Mouse (Mus musculus): ENCODE results near the gene Slc26a9. TPM values are rescaled to one million over a fixed set of nuclear protein-coding genes. Genes with fewer than 3 reads are reported as not detected.

The Slc26a9 gene
- total and polyA plus RNA-seq, 2 experiments, result under 0.01 TPM; not detected in 1

GRCm38 (mm10) chr1:131749706-131750545 lies 6.1 kb downstream of the Slc26a9 start:
- H3K4me3 ChIP-seq (ENCODE audit: insufficient read depth, low read depth, low read length), result no peak overlapping the region

DNA sequence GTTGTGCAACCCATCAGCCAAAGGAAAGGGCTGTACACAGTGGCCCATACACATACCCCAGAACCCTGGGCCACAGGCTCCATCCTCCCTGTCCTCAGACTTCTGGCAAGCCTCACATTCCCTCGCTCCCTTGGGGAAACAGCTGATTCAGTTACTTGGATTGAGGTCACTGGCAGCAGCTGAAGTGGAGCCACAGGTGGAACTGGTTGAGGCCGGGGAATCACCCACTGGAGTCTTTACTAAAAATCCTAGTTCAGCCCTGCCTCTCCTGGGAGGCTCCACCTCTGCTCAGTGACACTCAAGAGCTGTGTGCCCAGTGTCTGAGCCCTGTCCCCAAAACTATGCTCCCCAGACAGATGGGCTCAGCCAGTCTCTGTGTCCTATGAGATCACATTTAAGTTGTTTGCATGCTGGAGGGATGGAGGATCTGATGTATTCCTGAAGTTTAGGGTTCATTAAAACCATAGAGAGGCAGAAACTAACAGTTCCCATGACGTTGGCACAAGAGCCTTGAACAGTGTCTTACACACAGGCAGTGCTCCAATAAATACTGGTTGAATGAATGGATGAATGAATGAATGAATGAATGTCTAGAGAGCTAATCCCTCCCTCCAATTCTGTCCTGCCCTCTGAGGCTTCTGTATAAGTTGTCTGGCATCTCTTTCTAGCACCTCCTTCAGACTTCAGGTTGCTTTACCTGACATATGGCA lies 7.5 kb downstream of the Slc26a9 start:
- Histone ChIP-seq H3K27ac (replicated peaks; ENCODE audit: insufficient read depth, low read depth, low read length) (no peak overlapping the region), H3K4me3 (ENCODE audit: insufficient read depth, low read depth, low read length) (no peak overlapping the region), H3K27me3 (ENCODE audit: control insufficient read depth, insufficient read depth, low read length) (no peaks in the 10 kb centered on the region), H3K4me1 (ENCODE audit: control insufficient read depth, insufficient read depth, low read length) (no peaks in the 10 kb centered on the region), H3K79me2 (ENCODE audit: control insufficient read depth, insufficient read depth, low read length) (no peaks in the 10 kb centered on the region), H3K36me3 (ENCODE audit: control insufficient read depth, insufficient read depth, low read length) (no peaks in the 10 kb centered on the region), H3K9ac (ENCODE audit: low read depth, low read length) (no peak overlapping the region)
- TF ChIP-seq POLR2A (IDR thresholded peaks at IDR 0.05; ENCODE audit: extremely low read depth, insufficient read depth, low read length), result no peak
- TF ChIP-seq CTCF (IDR thresholded peaks at IDR 0.05; ENCODE audit: low read depth, low read length), result no peak
- 84% methylated on average over 3 of the region's 3 CpGs for WGBS
- no peak for DNase-seq (ENCODE audit: extremely low read depth, low read depth, low spot score)

More at GRCm38 (mm10) chr1:131749706-131750545, 6.1 kb downstream of the Slc26a9 start:
- no peak for DNase-seq (ENCODE audit: extremely low read depth, low read depth, low spot score)
- WGBS, result 78% methylated on average over 15 of the region's 15 CpGs
- Histone ChIP-seq H3K27ac (replicated peaks; ENCODE audit: insufficient read depth, low read depth, low read length) (no peak overlapping the region), H3K9ac (ENCODE audit: low read depth, low read length) (no peak overlapping the region), H3K4me1 (ENCODE audit: control insufficient read depth, insufficient read depth, low read length) (no peaks in the 10 kb centered on the region), H3K36me3 (ENCODE audit: control insufficient read depth, insufficient read depth, low read length) (no peaks in the 10 kb centered on the region), H3K27me3 (ENCODE audit: control insufficient read depth, insufficient read depth, low read length) (no peaks in the 10 kb centered on the region), H3K79me2 (ENCODE audit: control insufficient read depth, insufficient read depth, low read length) (no peaks in the 10 kb centered on the region)
- no peak for TF ChIP-seq POLR2A (IDR thresholded peaks at IDR 0.05; ENCODE audit: extremely low read depth, insufficient read depth, low read length)
- no peak for TF ChIP-seq CTCF (IDR thresholded peaks at IDR 0.05; ENCODE audit: low read depth, low read length)

DNA sequence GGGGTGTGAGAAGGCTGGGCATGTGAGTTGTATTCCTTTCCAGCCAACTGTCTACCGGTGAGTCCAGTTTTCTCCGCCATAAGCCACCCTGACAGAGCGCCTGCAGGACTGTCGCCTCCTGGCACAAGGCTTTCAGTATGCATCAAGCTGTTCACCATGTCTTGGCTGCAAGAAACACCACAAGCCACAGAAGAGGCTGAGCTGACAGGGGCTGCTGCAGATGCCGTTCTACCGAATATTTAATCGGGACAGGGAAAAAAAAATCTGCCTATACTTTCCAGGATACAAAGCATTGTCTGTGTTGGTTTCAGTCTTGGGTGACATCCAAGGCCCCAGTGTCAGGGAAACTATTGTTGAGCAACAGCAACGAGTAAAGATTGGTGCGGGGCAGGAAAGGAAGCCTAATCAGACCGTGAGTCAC lies 8.1 kb downstream of the Slc26a9 start:
- TF ChIP-seq POLR2A (IDR thresholded peaks at IDR 0.05; ENCODE audit: extremely low read depth, insufficient read depth, low read length) (no peak), CTCF (IDR thresholded peaks at IDR 0.05; ENCODE audit: low read depth, low read length) (no peak)
- 60% methylated on average over 10 of the region's 10 CpGs for WGBS
- H3K79me2 ChIP-seq (ENCODE audit: control insufficient read depth, insufficient read depth, low read length), result no peaks in the 10 kb centered on the region

DNA sequence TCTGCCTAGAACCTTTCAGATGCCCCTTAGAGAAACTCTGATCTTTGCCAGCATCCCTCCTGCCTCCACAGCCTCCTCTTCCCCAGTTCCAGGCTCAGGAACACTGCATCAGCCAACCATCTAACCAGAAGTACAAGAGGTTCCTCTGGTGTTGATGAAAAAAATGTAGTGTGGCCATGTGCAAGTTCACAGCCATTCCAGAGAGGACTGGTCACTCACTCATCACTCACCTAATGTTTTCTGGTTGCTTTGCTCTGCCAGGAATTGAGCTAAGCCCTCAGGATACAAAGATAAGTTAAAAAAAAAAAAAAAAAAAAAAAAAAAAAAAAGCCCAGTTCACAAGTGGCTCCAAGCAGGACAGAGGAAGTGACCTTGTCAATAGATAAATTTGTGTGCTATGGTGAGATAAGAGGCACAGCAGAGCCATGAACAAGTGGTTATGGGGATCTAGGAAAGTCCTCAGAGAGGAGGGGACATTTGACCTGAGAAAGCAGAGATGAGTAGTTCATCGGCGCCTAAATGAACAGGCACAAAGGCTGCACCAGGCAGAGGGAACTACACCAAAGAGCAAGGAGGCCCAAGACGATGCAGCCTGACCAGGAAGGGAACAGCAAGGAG lies 10.5 kb downstream of the Slc26a9 start:
- H3K4me1 ChIP-seq (ENCODE audit: control insufficient read depth, insufficient read depth, low read length), result no peaks in the 10 kb centered on the region
- no peak overlapping the region for H3K9ac ChIP-seq (ENCODE audit: low read depth, low read length)
- no peaks in the 10 kb centered on the region for H3K36me3 ChIP-seq (ENCODE audit: control insufficient read depth, insufficient read depth, low read length)
- no peak for TF ChIP-seq CTCF (IDR thresholded peaks at IDR 0.05; ENCODE audit: low read depth, low read length)
- TF ChIP-seq POLR2A (IDR thresholded peaks at IDR 0.05; ENCODE audit: extremely low read depth, insufficient read depth, low read length), result no peak
- 20% methylated on average over 3 of the region's 3 CpGs for WGBS
- H3K79me2 ChIP-seq (ENCODE audit: control insufficient read depth, insufficient read depth, low read length), result no peaks in the 10 kb centered on the region
- DNase-seq (ENCODE audit: extremely low read depth, low read depth, low spot score), result no peak
- no peaks in the 10 kb centered on the region for H3K27me3 ChIP-seq (ENCODE audit: control insufficient read depth, insufficient read depth, low read length)
- no peak overlapping the region for H3K4me3 ChIP-seq (ENCODE audit: insufficient read depth, low read depth, low read length)
- H3K27ac ChIP-seq (replicated peaks; ENCODE audit: insufficient read depth, low read depth, low read length), result no peak overlapping the region

More for the DNA sequence above, 8.1 kb downstream of the Slc26a9 start:
- H3K4me1 ChIP-seq (ENCODE audit: control insufficient read depth, insufficient read depth, low read length), result no peaks in the 10 kb centered on the region
- no peak for DNase-seq (ENCODE audit: extremely low read depth, low read depth, low spot score)
- H3K36me3 ChIP-seq (ENCODE audit: control insufficient read depth, insufficient read depth, low read length), result no peaks in the 10 kb centered on the region
- no peaks in the 10 kb centered on the region for H3K27me3 ChIP-seq (ENCODE audit: control insufficient read depth, insufficient read depth, low read length)
- H3K9ac ChIP-seq (ENCODE audit: low read depth, low read length), result no peak overlapping the region
- no peak overlapping the region for H3K27ac ChIP-seq (replicated peaks; ENCODE audit: insufficient read depth, low read depth, low read length)
- H3K4me3 ChIP-seq (ENCODE audit: insufficient read depth, low read depth, low read length), result no peak overlapping the region

DNA sequence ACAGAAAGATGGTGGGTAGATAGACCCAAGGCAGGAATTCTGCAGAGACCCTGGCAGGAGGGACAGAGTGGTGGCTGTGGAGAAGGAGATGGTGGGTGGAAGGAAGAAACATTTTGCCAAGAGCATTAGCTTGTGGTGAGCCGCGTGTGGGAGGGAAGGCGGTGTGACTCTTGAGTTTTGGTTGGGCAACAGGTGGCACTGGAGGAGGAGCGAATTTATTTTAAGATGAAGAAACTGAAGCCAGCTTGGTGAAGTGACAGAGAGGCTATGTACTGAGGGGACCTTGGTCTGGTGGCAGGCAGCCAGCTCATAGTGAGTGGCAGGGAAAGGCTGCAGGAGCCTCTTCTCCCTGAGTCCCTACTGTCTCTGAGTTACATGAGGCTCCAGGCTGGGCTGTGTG lies 11.1 kb downstream of the Slc26a9 start:
- Histone ChIP-seq H3K27ac (replicated peaks; ENCODE audit: insufficient read depth, low read depth, low read length) (no peak overlapping the region), H3K4me1 (ENCODE audit: control insufficient read depth, insufficient read depth, low read length) (no peaks in the 10 kb centered on the region), H3K79me2 (ENCODE audit: control insufficient read depth, insufficient read depth, low read length) (no peaks in the 10 kb centered on the region), H3K36me3 (ENCODE audit: control insufficient read depth, insufficient read depth, low read length) (no peaks in the 10 kb centered on the region), H3K9ac (ENCODE audit: low read depth, low read length) (no peak overlapping the region), H3K4me3 (ENCODE audit: insufficient read depth, low read depth, low read length) (no peak overlapping the region), H3K27me3 (ENCODE audit: control insufficient read depth, insufficient read depth, low read length) (no peaks in the 10 kb centered on the region)
- 82% methylated on average over 4 of the region's 4 CpGs for WGBS
- no peak for DNase-seq (ENCODE audit: extremely low read depth, low read depth, low spot score)
- TF ChIP-seq POLR2A (IDR thresholded peaks at IDR 0.05; ENCODE audit: extremely low read depth, insufficient read depth, low read length), result no peak
- no peak for TF ChIP-seq CTCF (IDR thresholded peaks at IDR 0.05; ENCODE audit: low read depth, low read length)
